Mouse (Mus musculus): ENCODE results near the gene Tmem239. TPM values are rescaled to one million over a fixed set of nuclear protein-coding genes. Genes with fewer than 3 reads are reported as not detected.
A peak's percentile ranks its signal among the peaks of the same experiment; 100 is the strongest.

Gene Tmem239
- polyA plus RNA-seq, 1 experiment from 2014 or later: not detected

DNA sequence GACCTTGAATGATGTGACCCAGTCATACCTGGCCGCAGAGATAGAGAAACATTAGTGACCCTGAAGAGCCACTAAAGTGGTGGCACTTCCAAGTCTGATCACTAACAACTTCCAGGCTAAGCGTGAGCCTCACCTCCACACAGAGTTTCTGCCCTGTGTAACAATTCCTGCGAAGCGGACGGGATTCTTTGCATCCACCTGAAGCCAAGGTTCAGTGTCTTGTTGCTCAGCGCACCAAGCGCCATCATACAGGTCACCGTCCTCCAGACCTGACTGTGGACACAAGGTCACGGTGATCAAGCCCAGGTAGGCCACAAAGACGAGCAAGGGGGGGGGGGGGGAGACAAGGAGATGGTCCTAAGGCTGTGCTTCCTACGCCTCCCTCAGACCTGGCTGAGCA is 10.6 kb upstream of the Tmem239 start:
- no peak for ATAC-seq
- Histone ChIP-seq H3K4me2 (replicated peaks; ENCODE audit: low read depth, low read length) (no peak overlapping the region), H3K27ac (ENCODE audit: low read length) (no peak overlapping the region), H3K36me3 (ENCODE audit: insufficient read depth, low read length) (no peaks in the 10 kb centered on the region), H3K4me1 (ENCODE audit: insufficient read depth, low read depth, low read length) (no peaks in the 10 kb centered on the region), H3K9ac (replicated peaks; ENCODE audit: low read depth) (no peak overlapping the region), H3K4me3 (ENCODE audit: low read depth, low read length) (no peak overlapping the region), H3K9me3 (ENCODE audit: low read length) (no peaks in the 10 kb centered on the region), H3K27me3 (replicated peaks; ENCODE audit: insufficient read depth, low read length) (no peaks in the 10 kb centered on the region)
- WGBS: 95% methylated on average over 11 of the region's 11 CpGs
- TF ChIP-seq EP300 (IDR thresholded peaks at IDR 0.05) (no peak), CTCF (IDR thresholded peaks at IDR 0.05) (no peak)
- no peak for DNase-seq (ENCODE audit: low spot score)

DNA sequence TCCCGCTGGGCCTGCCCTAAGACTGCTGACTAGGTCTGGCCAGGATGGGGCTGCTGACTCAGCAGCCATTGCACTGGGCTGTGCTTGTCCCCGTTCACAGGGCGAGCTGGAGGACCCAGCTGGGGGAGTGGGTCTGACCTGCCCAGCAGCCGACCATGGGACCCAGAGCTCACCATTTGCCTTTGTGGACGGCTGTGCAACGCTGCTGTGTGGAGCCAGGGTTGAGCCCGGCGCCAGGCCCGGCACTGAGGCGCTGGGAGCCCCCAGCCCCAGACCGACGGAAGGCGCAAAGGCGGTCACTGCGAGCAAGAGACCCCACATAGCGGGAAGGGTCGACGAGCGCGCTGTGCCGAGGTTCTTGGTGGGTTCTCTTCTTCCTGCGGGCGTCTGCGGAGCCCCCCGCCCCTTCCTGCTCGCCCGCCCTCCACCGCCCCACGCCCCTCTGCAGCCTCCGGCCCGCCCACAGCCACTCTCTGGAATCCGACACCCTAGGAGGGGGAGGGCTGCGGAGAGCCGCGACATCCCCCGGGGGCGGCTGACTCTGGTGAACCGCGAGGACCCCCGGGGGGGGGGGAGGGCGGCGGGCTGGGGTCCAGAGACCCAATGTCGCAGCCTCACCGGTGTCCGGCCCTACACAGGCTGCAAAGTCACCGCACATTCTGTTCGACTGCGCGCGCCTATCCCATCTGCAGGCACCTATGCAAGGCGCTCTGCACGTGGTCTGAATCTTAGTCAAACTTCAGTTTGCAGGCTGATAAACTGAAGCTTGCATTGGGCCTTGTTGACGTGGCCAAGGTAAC is 8.9 kb upstream of the Tmem239 start, which contains the start of gene Cpxm1:
Cpxm1 (minus strand) TSS at position 389 of the 800 bp plus-strand sequence.
- peak within 1 kb of the TSS; percentile 53 for H3K4me3 ChIP-seq (ENCODE audit: low read depth, low read length)
- H3K27ac ChIP-seq (ENCODE audit: low read length): no peak within 1 kb of the TSS
- ATAC-seq: peak; percentile 56
- peak; percentile 19 for DNase-seq (ENCODE audit: low spot score)
- WGBS: 5% methylated on average over 38 of the region's 53 CpGs
- H3K4me2 ChIP-seq (replicated peaks; ENCODE audit: low read depth, low read length): peak within 1 kb of the TSS; percentile 90
- no peak for TF ChIP-seq EP300 (IDR thresholded peaks at IDR 0.05)
- no peak for TF ChIP-seq CTCF (IDR thresholded peaks at IDR 0.05)
- no peaks in the 10 kb centered on the region for H3K4me1 ChIP-seq (ENCODE audit: insufficient read depth, low read depth, low read length)
- no peaks in the 10 kb centered on the region for H3K27me3 ChIP-seq (replicated peaks; ENCODE audit: insufficient read depth, low read length)
- H3K9ac ChIP-seq (replicated peaks; ENCODE audit: low read depth): 0 out of 2 replicates have a peak within 1 kb of the TSS, but pooled peaks have one; percentile 16
- H3K36me3 ChIP-seq (ENCODE audit: insufficient read depth, low read length): no peaks in the 10 kb centered on the region
- no peaks in the 10 kb centered on the region for H3K9me3 ChIP-seq (ENCODE audit: low read length)

DNA sequence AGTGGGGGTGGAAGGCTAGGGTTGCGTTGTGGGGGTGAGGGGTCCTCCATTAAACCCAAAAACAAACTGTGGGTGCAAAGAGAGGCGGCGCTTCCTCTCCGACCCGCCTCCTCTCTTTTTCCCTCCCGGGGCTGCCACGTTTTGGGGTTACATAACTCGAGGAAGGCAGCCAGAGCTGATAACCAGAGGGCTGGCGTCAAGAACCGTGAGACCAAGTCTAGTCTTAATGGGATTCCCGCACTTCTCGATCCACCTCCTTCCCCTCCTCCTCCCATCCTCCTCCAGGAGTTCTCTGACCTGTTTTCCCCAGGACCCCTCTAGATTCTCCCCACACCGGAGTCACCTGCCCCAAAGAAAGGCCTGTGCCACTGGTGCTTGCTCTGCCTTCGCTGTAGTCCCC is 8.2 kb upstream of the Tmem239 start:
- Histone ChIP-seq H3K4me3 (ENCODE audit: low read depth, low read length) (peak overlapping the region; percentile 53; the same call in 1 of the 2 replicates), H3K9ac (replicated peaks; ENCODE audit: low read depth) (no peak overlapping the region), H3K4me2 (replicated peaks; ENCODE audit: low read depth, low read length) (peak overlapping the region; percentile 90), H3K27ac (ENCODE audit: low read length) (no peak overlapping the region), H3K4me1 (ENCODE audit: insufficient read depth, low read depth, low read length) (no peaks in the 10 kb centered on the region), H3K36me3 (ENCODE audit: insufficient read depth, low read length) (no peaks in the 10 kb centered on the region), H3K27me3 (replicated peaks; ENCODE audit: insufficient read depth, low read length) (no peaks in the 10 kb centered on the region), H3K9me3 (ENCODE audit: low read length) (no peaks in the 10 kb centered on the region)
- TF ChIP-seq EP300 (IDR thresholded peaks at IDR 0.05): no peak
- TF ChIP-seq CTCF (IDR thresholded peaks at IDR 0.05): no peak
- WGBS: 11% methylated on average over 14 of the region's 14 CpGs
- DNase-seq (ENCODE audit: low spot score) (no peak), ATAC-seq (no peak)

DNA sequence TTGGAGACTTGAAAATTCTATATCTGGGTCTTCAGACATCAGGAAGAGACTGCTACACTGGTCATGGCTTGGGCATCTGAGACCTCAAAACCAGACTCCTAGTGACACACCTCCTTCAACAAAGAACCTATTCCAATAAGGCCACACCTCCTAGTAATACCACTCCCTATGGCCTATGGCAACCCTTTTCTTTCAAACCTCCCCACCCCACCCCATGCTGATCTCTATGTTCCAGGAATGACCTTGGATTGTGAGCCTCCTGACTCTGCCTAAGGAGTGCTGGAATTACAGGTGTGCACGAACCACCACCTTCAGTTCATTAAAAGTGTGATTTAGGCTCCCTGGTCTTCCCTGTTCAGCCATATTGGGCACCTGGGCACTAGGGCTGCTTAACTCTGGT is 6.2 kb upstream of the Tmem239 start:
- no peak for ATAC-seq
- no peak for DNase-seq (ENCODE audit: low spot score)
- Histone ChIP-seq H3K4me1 (ENCODE audit: insufficient read depth, low read depth, low read length) (no peaks in the 10 kb centered on the region), H3K9ac (replicated peaks; ENCODE audit: low read depth) (no peak overlapping the region), H3K27me3 (replicated peaks; ENCODE audit: insufficient read depth, low read length) (no peaks in the 10 kb centered on the region), H3K36me3 (ENCODE audit: insufficient read depth, low read length) (no peaks in the 10 kb centered on the region), H3K4me3 (ENCODE audit: low read depth, low read length) (no peak overlapping the region), H3K27ac (ENCODE audit: low read length) (no peak overlapping the region), H3K9me3 (ENCODE audit: low read length) (no peaks in the 10 kb centered on the region), H3K4me2 (replicated peaks; ENCODE audit: low read depth, low read length) (no peak overlapping the region)
- WGBS: 88% methylated on average over 1 of the region's 1 CpGs
- TF ChIP-seq CTCF (IDR thresholded peaks at IDR 0.05): no peak
- TF ChIP-seq EP300 (IDR thresholded peaks at IDR 0.05): no peak

DNA sequence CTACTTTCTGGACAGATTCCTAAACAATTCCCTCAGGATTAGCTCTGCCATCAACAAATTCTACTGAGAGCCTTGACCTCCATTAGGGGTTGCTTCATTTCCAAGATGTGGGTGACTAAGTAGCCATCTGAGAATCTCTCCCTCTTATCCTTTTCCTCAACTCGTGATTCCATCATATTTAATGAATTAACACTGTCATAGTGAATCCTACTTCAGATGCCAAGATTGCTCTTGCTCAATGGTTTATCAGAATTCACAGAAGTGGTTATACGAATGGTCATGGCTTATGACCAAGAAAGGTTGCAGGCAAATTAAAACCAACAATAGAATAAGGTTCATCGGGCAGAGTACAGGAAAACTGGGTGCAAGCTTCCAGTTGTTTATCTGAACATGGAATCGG is 4.4 kb upstream of the Tmem239 start:
- no peak overlapping the region for H3K4me2 ChIP-seq (replicated peaks; ENCODE audit: low read depth, low read length)
- ATAC-seq: no peak
- no peak overlapping the region for H3K9ac ChIP-seq (replicated peaks; ENCODE audit: low read depth)
- H3K4me1 ChIP-seq (ENCODE audit: insufficient read depth, low read depth, low read length): no peaks in the 10 kb centered on the region
- H3K27ac ChIP-seq (ENCODE audit: low read length): no peak overlapping the region
- no peaks in the 10 kb centered on the region for H3K36me3 ChIP-seq (ENCODE audit: insufficient read depth, low read length)
- 65% methylated on average over 4 of the region's 4 CpGs for WGBS
- no peak overlapping the region for H3K4me3 ChIP-seq (ENCODE audit: low read depth, low read length)
- no peak for DNase-seq (ENCODE audit: low spot score)
- TF ChIP-seq EP300 (IDR thresholded peaks at IDR 0.05) (no peak), CTCF (IDR thresholded peaks at IDR 0.05) (no peak)
- no peaks in the 10 kb centered on the region for H3K9me3 ChIP-seq (ENCODE audit: low read length)
- no peaks in the 10 kb centered on the region for H3K27me3 ChIP-seq (replicated peaks; ENCODE audit: insufficient read depth, low read length)

DNA sequence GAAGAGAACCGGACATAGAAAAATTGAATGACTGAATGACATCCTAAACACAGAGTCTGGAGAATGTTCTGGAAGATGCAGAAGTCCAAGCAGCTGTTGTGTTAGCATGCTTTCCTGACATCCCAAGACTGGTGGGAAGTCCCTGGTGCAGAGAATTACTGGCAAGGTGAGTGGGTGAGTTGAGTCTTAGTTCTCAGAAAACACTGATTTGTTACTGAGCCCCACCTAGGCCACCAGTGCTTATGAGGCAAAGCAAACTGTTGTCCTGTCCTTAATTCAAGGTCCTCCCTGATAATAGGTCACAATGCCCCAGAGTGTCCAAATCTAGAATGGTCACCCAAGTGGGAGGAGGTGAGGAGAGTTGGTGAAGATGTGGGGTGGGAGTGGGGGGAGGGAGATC is 1.3 kb upstream of the Tmem239 start, which contains the start of the genes Gm28372 and 1700020A23Rik:
Gm28372 (plus strand) TSS at position 301 of the 400 bp plus-strand sequence.
1700020A23Rik (plus strand) TSS at position 321 of the 400 bp plus-strand sequence.
- no peak for DNase-seq (ENCODE audit: low spot score)
- H3K36me3 ChIP-seq (ENCODE audit: insufficient read depth, low read length): no peaks in the 10 kb centered on the region
- no peak within 1 kb of the TSS for H3K9ac ChIP-seq (replicated peaks; ENCODE audit: low read depth)
- H3K4me1 ChIP-seq (ENCODE audit: insufficient read depth, low read depth, low read length): no peaks in the 10 kb centered on the region
- H3K27me3 ChIP-seq (replicated peaks; ENCODE audit: insufficient read depth, low read length): no peaks in the 10 kb centered on the region
- H3K4me3 ChIP-seq (ENCODE audit: low read depth, low read length): no peak within 1 kb of the TSS
- WGBS: 92% methylated on average over 1 of the region's 1 CpGs
- TF ChIP-seq EP300 (IDR thresholded peaks at IDR 0.05) (no peak), CTCF (IDR thresholded peaks at IDR 0.05) (no peak)
- H3K9me3 ChIP-seq (ENCODE audit: low read length): no peaks in the 10 kb centered on the region
- H3K4me2 ChIP-seq (replicated peaks; ENCODE audit: low read depth, low read length): no peak within 1 kb of the TSS
- no peak for ATAC-seq
- no peak within 1 kb of the TSS for H3K27ac ChIP-seq (ENCODE audit: low read length)
